25 mouse cellular contexts compared by ENCODE assay signal in the genomic region with DNA sequence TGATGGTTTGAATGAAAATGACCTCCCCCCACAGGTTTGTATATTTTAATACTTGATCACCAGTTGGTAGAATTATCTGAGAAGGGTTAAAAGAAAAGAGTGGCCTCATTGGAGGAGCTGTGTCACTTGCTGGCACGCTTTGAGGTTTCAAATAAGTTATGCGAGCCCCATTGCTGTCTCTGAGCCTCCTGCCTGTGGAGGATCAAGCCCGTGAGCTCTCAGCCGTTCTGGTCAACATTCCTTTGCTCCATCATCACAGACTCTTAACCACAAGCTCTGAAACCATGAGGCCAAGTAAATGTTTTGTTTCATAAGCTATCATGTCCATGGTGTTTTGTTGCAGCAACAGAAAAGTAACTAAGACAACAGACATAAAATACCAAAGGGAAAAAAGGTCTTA. TPM values are rescaled to one million over a fixed set of nuclear protein-coding genes. Genes with fewer than 3 reads are reported as not detected.
DNase-seq lines count a peak whose midpoint lies in the region; ATAC-seq and TF ChIP-seq lines count a peak whose summit lies in the region.
"Had no signal": no experiment of that assay in that cellular context is flagged by ENCODE, and none has a peak within 500 bp of the region (broad histone marks: within the 10 kb centered on the region; RNA-seq: fewer than 3 reads in every experiment).

No protein-coding gene starts in this region.

- DNase-seq in heart, adult 11 months: peak; percentile 52
- DNase-seq in heart, postnatal 10 days: no peak
- DNase-seq in Muller cell, postnatal 12 days (ENCODE audit: inconsistent ontology term): peak; percentile 32
- DNase-seq in cerebellum, adult 2 months: no peak
- DNase-seq: adrenal gland, adult 8-10 months; adrenal gland, postnatal 14 days; adrenal gland, postnatal 36 days; B cell, adult 2 months; cerebellum, adult 11-12 months; cerebellum, adult 8-10 months; cerebellum, adult 9-11 months; cerebellum, postnatal 14 days; cerebellum, postnatal 36 days; embryo, embryonic 11 days had no signal

- 83% methylated on average over 4 of the region's 4 CpGs for WGBS in liver, embryonic 12.5 days (ENCODE audit: insufficient replicate concordance)
- WGBS in cerebellum, adult 2 months: 56% methylated on average over 4 of the region's 4 CpGs

- H3K27me3 ChIP-seq in liver, embryonic 12.5 days (replicated peaks): no peaks in the 10 kb centered on the region
- H3K27me3 ChIP-seq in cerebellum, adult 2 months (ENCODE audit: control insufficient read depth, insufficient read depth, low read length): no peaks in the 10 kb centered on the region
- H3K27me3 ChIP-seq: CH12.LX; embryonic facial prominence, embryonic 13.5 days; embryonic facial prominence, embryonic 15.5 days; forebrain, embryonic 12.5 days had no signal

- peaks cover 35% of the 10 kb centered on the region for H3K4me1 ChIP-seq in liver, embryonic 12.5 days
- H3K4me1 ChIP-seq in cerebellum, adult 2 months (ENCODE audit: control insufficient read depth, insufficient read depth, low read length): no peaks in the 10 kb centered on the region
- H3K4me1 ChIP-seq: embryonic facial prominence, embryonic 15.5 days; forebrain, embryonic 10.5 days; forebrain, embryonic 12.5 days had no signal

- TF ChIP-seq CTCF in cerebellum, adult 2 months (IDR thresholded peaks at IDR 0.05; ENCODE audit: borderline replicate concordance, insufficient read depth, low read depth, low read length): no peak

- intact Hi-C loops in heart, postnatal 10 days (cut with DNase I): loop anchor here (5.0 kb wide), 1 partner anchor 123 kb away; no protein-coding TSS in a partner anchor

- H3K4me3 ChIP-seq in liver, embryonic 12.5 days: no peak overlapping the region
- no peak overlapping the region for H3K4me3 ChIP-seq in cerebellum, adult 2 months (replicated peaks; ENCODE audit: insufficient read depth, low read depth, low read length)
- H3K4me3 ChIP-seq: embryonic facial prominence, embryonic 13.5 days; embryonic facial prominence, embryonic 15.5 days; erythroblast, embryonic 14.5 days; forebrain, embryonic 10.5 days; forebrain, embryonic 12.5 days had no signal

- no peak overlapping the region for H3K9ac ChIP-seq in liver, embryonic 12.5 days
- H3K9ac ChIP-seq: embryonic facial prominence, embryonic 13.5 days; embryonic facial prominence, embryonic 15.5 days; forebrain, embryonic 12.5 days had no signal

- no peak for TF ChIP-seq POLR2A in cerebellum, adult 2 months (IDR thresholded peaks at IDR 0.05; ENCODE audit: borderline replicate concordance, insufficient read depth, low read length)

- no peak for ATAC-seq in liver, embryonic 12.5 days
- ATAC-seq: activated CD4-positive, CD25-positive, alpha-beta regulatory T cell, adult 4 months; CD4-positive, CD25-positive, alpha-beta regulatory T cell, adult 4 months; forebrain, embryonic 14.5 days; forebrain, embryonic 16.5 days had no signal

- H3K36me3 ChIP-seq in liver, embryonic 12.5 days: peaks cover 53% of the 10 kb centered on the region
- H3K36me3 ChIP-seq: embryonic facial prominence, embryonic 15.5 days had no signal

- H3K9me3 ChIP-seq in liver, embryonic 12.5 days (replicated peaks): no peaks in the 10 kb centered on the region
- H3K9me3 ChIP-seq: embryonic facial prominence, embryonic 13.5 days; embryonic facial prominence, embryonic 15.5 days; forebrain, embryonic 10.5 days; forebrain, embryonic 12.5 days had no signal

- no peak overlapping the region for H3K27ac ChIP-seq in liver, embryonic 12.5 days
- no peak overlapping the region for H3K27ac ChIP-seq in cerebellum, adult 2 months (ENCODE audit: insufficient read depth, low read length)
- H3K27ac ChIP-seq: embryonic facial prominence, embryonic 13.5 days; embryonic facial prominence, embryonic 15.5 days; forebrain, embryonic 10.5 days; forebrain, embryonic 12.5 days had no signal

- H3K4me2 ChIP-seq in liver, embryonic 12.5 days: no peak overlapping the region
- H3K4me2 ChIP-seq: embryonic facial prominence, embryonic 13.5 days; embryonic facial prominence, embryonic 15.5 days; forebrain, embryonic 12.5 days had no signal

RNA-seq across cellular contexts. Expression of gene Nipa2, which starts 22.5 kb away (rescaled TPM):
- total RNA-seq in heart, postnatal 10 days (2021): 10 to 100 TPM; 42.7 to 48.2 TPM
- 34.9 and 37.5 TPM in 2 replicates for polyA plus RNA-seq in liver, embryonic 12.5 days (2016; fragmentation: Nextera tagmentation; extraction: Ambion mirVana)
- 19.5 and 20.5 TPM in 2 replicates for polyA plus RNA-seq in cerebellum, adult 2 months (2012; rRNA removed)

RNA-seq across cellular contexts. Expression of gene Nipa1, which starts 35.0 kb away (rescaled TPM):
- total RNA-seq in heart, postnatal 10 days (2021): 1 to 10 TPM; 4.3 TPM
- 17.7 and 20.6 TPM in 2 replicates for polyA plus RNA-seq in liver, embryonic 12.5 days (2016; fragmentation: Nextera tagmentation; extraction: Ambion mirVana)
- polyA plus RNA-seq in cerebellum, adult 2 months (2012; rRNA removed): 28.8 and 30.7 TPM in 2 replicates
- polyA plus RNA-seq: CD4-positive, CD25-positive, alpha-beta regulatory T cell, adult 4 months had no signal

Comparison
In these comparisons a context has a peak if more than half of its experiments do, and no peak if none do; other contexts are left out.
1. DNase-seq: peak in heart, adult 11 months (single experiment) and Muller cell, postnatal 12 days (single experiment); none in heart, postnatal 10 days (0 of 2) and cerebellum, adult 2 months (0 of 2).